12 mouse cellular contexts compared by ENCODE assay signal in the genomic region with DNA sequence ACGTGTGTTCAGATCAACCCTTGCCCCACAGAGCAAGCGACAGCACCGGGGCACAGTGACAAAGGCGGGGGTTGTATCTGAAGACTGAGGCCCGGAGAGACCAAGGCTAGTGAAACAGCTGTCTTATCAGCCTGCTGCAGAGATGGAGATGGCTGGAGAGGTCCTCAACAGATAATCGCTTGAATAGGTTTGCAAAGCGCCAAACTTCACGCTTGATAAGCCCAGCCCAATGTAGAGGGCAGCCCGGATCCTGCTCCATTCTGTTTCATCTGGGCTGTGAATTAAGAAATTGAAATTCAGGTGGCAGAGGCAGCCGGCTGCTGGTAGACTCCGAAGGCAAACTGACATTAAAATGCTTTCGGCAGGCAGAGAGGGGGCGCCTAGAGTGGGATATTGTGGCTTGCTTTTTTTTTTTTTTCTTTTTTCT. TPM values are rescaled to one million over a fixed set of nuclear protein-coding genes. Genes with fewer than 3 reads are reported as not detected.
DNase-seq lines count a peak whose midpoint lies in the region; ATAC-seq and TF ChIP-seq lines count a peak whose summit lies in the region.
"Had no signal": no experiment of that assay in that cellular context is flagged by ENCODE, and none has a peak within 500 bp of the region (broad histone marks: within the 10 kb centered on the region; RNA-seq: fewer than 3 reads in every experiment).

No protein-coding gene starts in this region.

- H3K4me2 ChIP-seq in midbrain, embryonic 14.5 days (ENCODE audit: low read length): peak overlapping the region; percentile 82
- H3K4me2 ChIP-seq: heart, embryonic 15.5 days; limb, embryonic 13.5 days had no signal

- peak; percentile 49 for ATAC-seq in midbrain, embryonic 14.5 days (ENCODE audit: low FRiP score, low TSS enrichment)

- H3K36me3 ChIP-seq in hindbrain, embryonic 10.5 days: no peaks in the 10 kb centered on the region
- no peaks in the 10 kb centered on the region for H3K36me3 ChIP-seq in midbrain, embryonic 14.5 days (ENCODE audit: control insufficient read depth, insufficient read depth, low read length)
- H3K36me3 ChIP-seq: heart, embryonic 15.5 days; limb, embryonic 13.5 days had no signal

- 6% methylated on average over 13 of the region's 13 CpGs for WGBS in cerebellum, adult 2 months
- under 1% methylated on average over 13 of the region's 13 CpGs for WGBS in hindbrain, embryonic 10.5 days
- under 1% methylated on average over 13 of the region's 13 CpGs for WGBS in midbrain, embryonic 14.5 days

- peaks cover 4% of the 10 kb centered on the region; the same call in 1 of the 2 replicates for H3K4me1 ChIP-seq in cerebellum, adult 2 months (ENCODE audit: control insufficient read depth, insufficient read depth, low read length)
- H3K4me1 ChIP-seq in hindbrain, embryonic 10.5 days (replicated peaks): peaks cover 27% of the 10 kb centered on the region; the same call in 1 of the 2 replicates
- peaks cover 22% of the 10 kb centered on the region for H3K4me1 ChIP-seq in midbrain, embryonic 14.5 days (ENCODE audit: control insufficient read depth, insufficient read depth, low read length)
- H3K4me1 ChIP-seq: heart, embryonic 15.5 days had no signal

- no peak for TF ChIP-seq CTCF in cerebellum, adult 2 months (IDR thresholded peaks at IDR 0.05; ENCODE audit: borderline replicate concordance, insufficient read depth, low read depth, low read length)

- peak overlapping the region; percentile 45 for H3K9ac ChIP-seq in midbrain, embryonic 14.5 days (replicated peaks; ENCODE audit: low read length)
- H3K9ac ChIP-seq: heart, embryonic 15.5 days; limb, embryonic 13.5 days had no signal

- H3K4me3 ChIP-seq in cerebellum, adult 2 months (replicated peaks; ENCODE audit: insufficient read depth, low read depth, low read length): peak overlapping the region; percentile 21
- peak overlapping the region; percentile 50 for H3K4me3 ChIP-seq in hindbrain, embryonic 10.5 days
- peak overlapping the region; percentile 42 for H3K4me3 ChIP-seq in midbrain, embryonic 14.5 days (replicated peaks; ENCODE audit: low read depth, low read length)
- H3K4me3 ChIP-seq: heart, embryonic 15.5 days; limb, embryonic 13.5 days had no signal

- TF ChIP-seq POLR2A in cerebellum, adult 2 months (IDR thresholded peaks at IDR 0.05; ENCODE audit: borderline replicate concordance, insufficient read depth, low read length): no peak

- peak in 1 of 2 experiments; percentile 26 for DNase-seq in cerebellum, adult 2 months
- no peak for DNase-seq in cerebellum, adult 11 months
- DNase-seq in embryo, embryonic 11 days: peak; percentile 45
- peak; percentile 56 for DNase-seq in hindbrain, embryonic 10.5 days (ENCODE audit: low spot score)
- DNase-seq in midbrain, embryonic 14.5 days: peak; percentile 80
- no peak for DNase-seq in lung, postnatal 14 days
- no peak for DNase-seq in thymus, postnatal 14 days
- DNase-seq in kidney, adult 18-20 months: no peak
- DNase-seq: adrenal gland, postnatal 14 days; lung, postnatal 4 days had no signal

- no peaks in the 10 kb centered on the region for H3K9me3 ChIP-seq in hindbrain, embryonic 10.5 days
- no peaks in the 10 kb centered on the region for H3K9me3 ChIP-seq in midbrain, embryonic 14.5 days (ENCODE audit: control insufficient read depth, low read length)
- H3K9me3 ChIP-seq: heart, embryonic 15.5 days; limb, embryonic 13.5 days had no signal

- H3K27me3 ChIP-seq in cerebellum, adult 2 months (ENCODE audit: control insufficient read depth, insufficient read depth, low read length): no peaks in the 10 kb centered on the region; the same call in 1 of the 2 replicates
- H3K27me3 ChIP-seq in hindbrain, embryonic 10.5 days (ENCODE audit: insufficient read depth, poor library complexity, severe bottlenecking): peaks cover 21% of the 10 kb centered on the region; the same call in 1 of the 2 replicates
- H3K27me3 ChIP-seq in midbrain, embryonic 14.5 days (ENCODE audit: control insufficient read depth, insufficient read depth, low read length): no peaks in the 10 kb centered on the region

- no peak overlapping the region for H3K27ac ChIP-seq in cerebellum, adult 2 months (ENCODE audit: insufficient read depth, low read length)
- H3K27ac ChIP-seq in hindbrain, embryonic 10.5 days: peak overlapping the region; percentile 83
- H3K27ac ChIP-seq in midbrain, embryonic 14.5 days (replicated peaks; ENCODE audit: low read depth, low read length): peak overlapping the region; percentile 81
- H3K27ac ChIP-seq: heart, embryonic 15.5 days; limb, embryonic 13.5 days had no signal

RNA-seq across cellular contexts. Expression of a gene that starts 19.4 kb away (rescaled TPM):
- polyA plus RNA-seq in cerebellum, adult 2 months (2012; rRNA removed): 35.9 and 39.6 TPM in 2 replicates
- 45.8 and 57.4 TPM in 2 replicates for polyA plus RNA-seq in hindbrain, embryonic 10.5 days (2016; fragmentation: Nextera tagmentation; extraction: Ambion mirVana)
- 136 and 171 TPM in 2 replicates for polyA plus RNA-seq in midbrain, embryonic 14.5 days (2014; fragmentation: Nextera tagmentation; extraction: Ambion mirVana)

Comparison
In these comparisons a context has a peak if more than half of its experiments do, and no peak if none do; other contexts are left out.
1. DNase-seq: peak in embryo, embryonic 11 days (single experiment), hindbrain, embryonic 10.5 days (single experiment) and midbrain, embryonic 14.5 days (single experiment); none in cerebellum, adult 11 months (single experiment), lung, postnatal 14 days (single experiment), thymus, postnatal 14 days (single experiment) and kidney, adult 18-20 months (single experiment).
2. Peak in every context shown above with its lines, with median percentiles within 50 percentile points of each other: H3K4me3 ChIP-seq.